8 mouse cellular contexts compared by ENCODE assay signal in genomic region chr11:25357717-25358411, GRCm38 (mm10).
A peak's percentile ranks its signal among the peaks of the same experiment; 100 is the strongest.
DNase-seq lines count a peak whose midpoint lies in the region; ATAC-seq and TF ChIP-seq lines count a peak whose summit lies in the region.

No protein-coding gene starts in this region.

- no peak for TF ChIP-seq CTCF in lung, adult 2 months (IDR thresholded peaks at IDR 0.05; ENCODE audit: insufficient read depth, low read length)

- H3K36me3 ChIP-seq in lung, embryonic 15.5 days: no peaks in the 10 kb centered on the region
- no peaks in the 10 kb centered on the region for H3K36me3 ChIP-seq in liver, embryonic 12.5 days

- WGBS in lung, embryonic 15.5 days: 8% methylated on average over 10 of the region's 10 CpGs
- WGBS in lung, adult 2 months: 12% methylated on average over 10 of the region's 10 CpGs
- WGBS in liver, embryonic 12.5 days (ENCODE audit: insufficient replicate concordance): 34% methylated on average over 10 of the region's 10 CpGs

- no peaks in the 10 kb centered on the region for H3K9me3 ChIP-seq in lung, embryonic 15.5 days
- no peaks in the 10 kb centered on the region for H3K9me3 ChIP-seq in liver, embryonic 12.5 days (replicated peaks)

- no peak overlapping the region for H3K9ac ChIP-seq in lung, embryonic 15.5 days
- H3K9ac ChIP-seq in liver, embryonic 12.5 days: no peak overlapping the region

- ATAC-seq in lung, embryonic 15.5 days (ENCODE audit: borderline replicate concordance, extremely low read depth, low FRiP score, low TSS enrichment): no peak
- ATAC-seq in liver, embryonic 12.5 days: no peak

- no peak overlapping the region for H3K27ac ChIP-seq in lung, embryonic 15.5 days
- no peak overlapping the region for H3K27ac ChIP-seq in liver, embryonic 12.5 days

- peaks cover 15% of the 10 kb centered on the region for H3K4me1 ChIP-seq in lung, embryonic 15.5 days
- no peaks in the 10 kb centered on the region for H3K4me1 ChIP-seq in lung, adult 2 months (ENCODE audit: control insufficient read depth, insufficient read depth, low read length)
- H3K4me1 ChIP-seq in liver, embryonic 12.5 days: no peaks in the 10 kb centered on the region

- H3K4me2 ChIP-seq in lung, embryonic 15.5 days: peak overlapping the region; percentile 58
- peak overlapping the region; percentile 47 for H3K4me2 ChIP-seq in liver, embryonic 12.5 days

- no peaks in the 10 kb centered on the region for H3K27me3 ChIP-seq in lung, embryonic 15.5 days
- H3K27me3 ChIP-seq in liver, embryonic 12.5 days (replicated peaks): no peaks in the 10 kb centered on the region

- TF ChIP-seq POLR2A in lung, adult 2 months (IDR thresholded peaks at IDR 0.05; ENCODE audit: borderline replicate concordance, extremely low read depth, low read depth, low read length): no peak

- no peak overlapping the region for H3K4me3 ChIP-seq in lung, embryonic 15.5 days
- no peak overlapping the region for H3K4me3 ChIP-seq in lung, adult 2 months (replicated peaks; ENCODE audit: extremely low read depth, low read depth, low read length)
- no peak overlapping the region for H3K4me3 ChIP-seq in liver, embryonic 12.5 days

- DNase-seq in lung, adult 2 months: no peak
- peak; percentile 13 for DNase-seq in forelimb bud, embryonic 11.5 days (ENCODE audit: low read depth, low spot score)
- peak; percentile 44 for DNase-seq in right cerebral cortex, postnatal 25 days
- no peak for DNase-seq in natural killer cell, adult 2 months (ENCODE audit: low spot score in 2 of 2)
- no peak for DNase-seq in lung, adult 18-20 months
- DNase-seq in lung, postnatal 10 days: no peak

Comparison
In these comparisons a context has a peak if more than half of its experiments do, and no peak if none do; other contexts are left out.
1. DNase-seq: peak in forelimb bud, embryonic 11.5 days (single experiment) and right cerebral cortex, postnatal 25 days (single experiment); none in lung, adult 2 months (single experiment), natural killer cell, adult 2 months (0 of 2), lung, adult 18-20 months (0 of 2) and lung, postnatal 10 days (single experiment).